Mouse (Mus musculus) forebrain, embryonic 15.5 days (tissue): ENCODE results near the gene Hmg20a. TPM values are rescaled to one million over a fixed set of nuclear protein-coding genes. Genes with fewer than 3 reads are reported as not detected.

Experiments
- ATAC-seq: fragments of 200-750 bp; cut with Nextera tagmentation; replicated peaks from 2 replicates; pipeline ENCODE4 v1.8.0; 2017; ENCODE audit warnings: mild to moderate bottlenecking, moderate TSS enrichment, moderate library complexity
- H3K27ac ChIP-seq: fragments of 300-500 bp; sonication (generic); replicated peaks from 2 replicates; pipeline ENCODE4 v1.5.1; 2015; ENCODE audit warnings: mild to moderate bottlenecking, inconsistent platforms
- H3K27me3 ChIP-seq: fragments of 300-500 bp; sonication (generic); 2 replicates; pipeline ENCODE4 v1.6.1; 2015; ENCODE audit warnings: inconsistent platforms
- H3K36me3 ChIP-seq: fragments of 300-500 bp; sonication (generic); 2 replicates; pipeline ENCODE4 v1.6.1; 2015; ENCODE audit warnings: mild to moderate bottlenecking, inconsistent platforms
- H3K4me1 ChIP-seq: fragments of 300-500 bp; sonication (generic); 2 replicates; pipeline ENCODE4 v1.6.1; 2015; ENCODE audit warnings: inconsistent platforms
- H3K4me2 ChIP-seq: fragments of 300-500 bp; sonication (generic); replicated peaks from 2 replicates; pipeline ENCODE4 v1.6.1; 2015; ENCODE audit warnings: mild to moderate bottlenecking, inconsistent platforms
- H3K4me3 ChIP-seq: fragments of 300-500 bp; sonication (generic); 2 replicates; pipeline ENCODE4 v1.5.1; 2015; ENCODE audit warnings: mild to moderate bottlenecking, inconsistent platforms
- H3K9ac ChIP-seq: fragments of 300-500 bp; sonication (generic); replicated peaks from 2 replicates; pipeline ENCODE4 v1.6.1; 2015; ENCODE audit warnings: mild to moderate bottlenecking, inconsistent platforms
- H3K9me3 ChIP-seq: fragments of 300-500 bp; sonication (generic); 2 replicates; pipeline ENCODE4 v1.6.1; 2016; ENCODE audit warnings: inconsistent platforms
- WGBS: fragments of 180-500 bp; shearing (Covaris S2); methylation state at CpG from one replicate; pipeline ENCODE4 v1.1.7; 2015; ENCODE audit warnings: mixed read lengths; 5-methylcytosine and 5-hydroxymethylcytosine counted together
- polyA plus RNA-seq: library from polyadenylated mRNA; unstranded; fragments of >200 nt; fragmentation: Nextera tagmentation; extraction: Ambion mirVana; gene quantifications from 2 replicates; pipeline ENCODE4 v1.2.1, GENCODE M21; 2015

Hmg20a gene
- polyA plus RNA-seq, 1 experiment from 2014 or later, result 91.2 TPM

DNA sequence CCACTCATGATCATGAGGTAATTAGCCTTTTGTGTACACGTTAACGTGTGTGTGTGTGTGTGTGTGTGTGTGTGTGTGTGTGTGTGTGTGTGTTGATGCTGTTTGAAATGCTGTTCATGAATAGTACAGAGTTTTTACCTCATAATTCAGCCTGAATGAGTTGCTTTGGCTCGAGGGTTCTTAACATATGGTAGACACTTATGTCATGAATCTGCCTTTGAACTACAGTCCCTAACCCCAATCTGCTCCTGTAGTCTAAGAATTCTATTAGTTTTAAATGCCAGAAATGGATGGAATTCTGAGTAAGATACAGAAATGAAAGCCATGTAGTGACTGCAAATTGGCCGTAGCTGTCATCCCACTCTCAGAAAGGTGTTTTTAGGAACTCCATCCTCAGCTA, 64.2 kb downstream of the Hmg20a start:
- Histone ChIP-seq H3K27me3 (no peaks in the 10 kb centered on the region), H3K4me1 (peaks cover 8% of the 10 kb centered on the region; the same call in 1 of the 2 replicates), H3K4me3 (no peak overlapping the region), H3K36me3 (peaks cover 23% of the 10 kb centered on the region), H3K27ac (peak overlapping the region; percentile 73), H3K9ac (no peak overlapping the region), H3K4me2 (no peak overlapping the region), H3K9me3 (no peaks in the 10 kb centered on the region)
- WGBS, result 68% methylated on average over 4 of the region's 4 CpGs
- no peak for ATAC-seq

DNA sequence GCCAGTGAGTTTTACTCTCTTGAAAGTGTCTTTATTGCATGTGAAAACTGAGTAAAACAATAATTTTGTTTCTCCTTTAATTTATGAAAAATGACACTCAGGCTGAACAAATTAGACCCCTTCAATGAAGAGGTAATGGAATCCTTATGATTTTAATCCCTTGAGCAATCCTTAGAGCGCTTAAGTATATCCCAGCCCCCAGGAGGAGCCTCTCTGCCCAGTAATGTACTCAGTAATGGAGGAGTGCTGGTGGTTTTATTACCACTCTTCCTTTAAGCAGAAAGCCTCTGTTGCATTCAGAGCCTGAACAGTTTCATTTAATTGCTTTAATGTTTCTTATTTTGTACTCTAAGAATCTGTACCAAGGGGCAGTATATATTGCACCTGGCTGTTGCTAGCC, 67.0 kb downstream of the Hmg20a start:
- Histone ChIP-seq H3K4me3 (no peak overlapping the region), H3K27ac (peak overlapping the region; percentile 37; the same call in 1 of the 2 replicates), H3K9ac (no peak overlapping the region), H3K36me3 (peaks cover 39% of the 10 kb centered on the region), H3K9me3 (no peaks in the 10 kb centered on the region), H3K27me3 (no peaks in the 10 kb centered on the region), H3K4me2 (no peak overlapping the region), H3K4me1 (peaks cover 8% of the 10 kb centered on the region; the same call in 1 of the 2 replicates)
- whole genome bisulfite sequencing, result 83% methylated on average over 1 of the region's 1 CpGs
- no peak for ATAC-seq

DNA sequence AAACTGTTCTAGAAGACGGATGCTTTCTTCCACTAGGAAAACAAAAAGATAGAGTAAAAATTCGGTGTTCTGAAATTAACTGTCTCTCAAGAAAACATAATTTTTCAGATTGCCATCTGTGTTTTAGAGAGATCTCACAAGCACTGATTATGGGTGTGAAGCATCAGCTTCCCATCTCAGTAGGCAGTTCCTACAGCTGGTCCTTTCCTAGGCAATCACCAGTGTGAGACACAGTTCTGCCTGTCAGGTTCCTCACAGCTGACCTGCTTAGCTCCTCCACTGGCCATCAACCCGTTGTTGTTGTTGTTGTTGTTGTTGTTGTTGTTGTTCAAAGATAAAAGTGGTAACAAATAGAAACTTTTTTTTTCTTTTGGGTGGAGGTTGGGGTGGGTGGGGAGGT, 67.7 kb downstream of the Hmg20a start:
- H3K9ac ChIP-seq, result no peak overlapping the region
- H3K36me3 ChIP-seq, result peaks cover 41% of the 10 kb centered on the region
- H3K27me3 ChIP-seq, result no peaks in the 10 kb centered on the region
- H3K4me3 ChIP-seq, result no peak overlapping the region
- peaks cover 8% of the 10 kb centered on the region; the same call in 1 of the 2 replicates for H3K4me1 ChIP-seq
- whole genome bisulfite sequencing, result 75% methylated on average over 3 of the region's 3 CpGs
- ATAC-seq, result no peak
- H3K4me2 ChIP-seq, result no peak overlapping the region
- H3K9me3 ChIP-seq, result no peaks in the 10 kb centered on the region
- peak overlapping the region; percentile 37; the same call in 1 of the 2 replicates for H3K27ac ChIP-seq

DNA sequence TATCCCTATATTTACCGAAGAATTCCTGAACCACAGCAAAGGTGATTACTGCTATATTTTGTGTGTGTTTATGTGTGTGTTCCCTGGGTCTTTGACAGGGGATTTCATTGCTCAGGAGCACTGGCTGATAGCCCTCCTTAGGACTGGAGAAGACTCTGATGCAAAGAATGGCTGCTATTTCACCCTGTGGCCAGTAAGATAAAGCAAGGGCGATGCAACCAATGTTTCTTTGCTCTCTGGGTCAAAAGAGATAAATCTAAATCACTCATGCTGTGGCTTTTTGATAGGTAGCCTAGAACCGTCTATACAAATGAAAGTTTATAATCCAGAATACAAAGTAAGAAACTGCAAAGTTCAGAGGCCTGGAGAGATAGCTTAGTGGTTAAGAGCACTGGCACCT, 69.2 kb downstream of the Hmg20a start:
- H3K27me3 ChIP-seq, result no peaks in the 10 kb centered on the region
- no peak overlapping the region for H3K27ac ChIP-seq
- peaks cover 8% of the 10 kb centered on the region; the same call in 1 of the 2 replicates for H3K4me1 ChIP-seq
- 96% methylated on average over 3 of the region's 3 CpGs for WGBS
- peaks cover 43% of the 10 kb centered on the region for H3K36me3 ChIP-seq
- H3K9ac ChIP-seq, result no peak overlapping the region
- H3K4me2 ChIP-seq, result no peak overlapping the region
- ATAC-seq, result no peak
- H3K4me3 ChIP-seq, result no peak overlapping the region
- H3K9me3 ChIP-seq, result no peaks in the 10 kb centered on the region

DNA sequence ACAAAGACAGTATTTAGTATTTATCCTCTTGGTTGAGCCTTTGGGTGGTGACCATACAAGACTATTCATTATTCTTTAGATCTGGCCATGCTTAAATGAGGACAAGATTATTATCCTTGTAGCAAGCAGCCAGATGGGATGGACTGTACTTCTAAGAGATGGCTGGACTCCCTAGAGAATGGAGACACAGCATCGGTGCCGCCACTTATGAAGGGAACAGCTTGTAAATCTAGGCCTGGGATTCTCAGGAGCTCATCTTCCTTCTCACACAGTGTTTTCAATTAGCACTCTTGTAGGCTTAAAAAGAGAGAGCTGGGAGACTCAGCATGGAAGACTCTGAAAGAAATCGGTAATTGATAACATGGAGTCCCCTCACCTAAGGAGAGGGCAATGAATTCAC, 74.0 kb downstream of the Hmg20a start:
- WGBS, result 71% methylated on average over 3 of the region's 3 CpGs
- Histone ChIP-seq H3K9me3 (no peaks in the 10 kb centered on the region), H3K9ac (no peak overlapping the region), H3K4me2 (no peak overlapping the region), H3K4me3 (no peak overlapping the region), H3K27ac (0 out of 2 replicates have a peak overlapping the region, but pooled peaks have one; percentile 2), H3K27me3 (no peaks in the 10 kb centered on the region), H3K4me1 (peaks cover 23% of the 10 kb centered on the region), H3K36me3 (peaks cover 53% of the 10 kb centered on the region)
- ATAC-seq, result no peak

DNA sequence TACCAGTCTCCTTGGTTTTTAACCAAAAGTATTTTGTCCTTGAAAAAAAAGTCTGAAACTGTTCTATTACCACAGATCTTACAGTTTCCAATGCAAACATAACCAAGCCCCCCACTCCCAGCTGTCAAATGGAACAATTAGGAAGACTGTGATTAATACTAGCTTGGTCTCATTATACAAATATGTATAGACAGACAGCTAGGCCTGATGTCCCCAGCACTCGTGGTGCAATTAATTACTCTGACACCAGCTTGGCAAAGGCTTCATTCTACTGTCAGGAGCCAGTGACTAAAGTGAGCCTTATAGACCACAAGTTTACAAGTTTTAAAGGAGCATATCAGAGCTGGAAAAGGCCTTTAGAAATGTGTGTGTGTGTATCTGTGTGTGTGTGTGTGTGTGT, 74.5 kb downstream of the Hmg20a start:
- no peak for ATAC-seq
- 24% methylated on average over 1 of the region's 1 CpGs for WGBS
- Histone ChIP-seq H3K27me3 (no peaks in the 10 kb centered on the region), H3K9me3 (no peaks in the 10 kb centered on the region), H3K4me3 (no peak overlapping the region), H3K4me1 (peaks cover 28% of the 10 kb centered on the region), H3K9ac (no peak overlapping the region), H3K4me2 (no peak overlapping the region), H3K36me3 (peaks cover 48% of the 10 kb centered on the region), H3K27ac (0 out of 2 replicates have a peak overlapping the region, but pooled peaks have one; percentile 2)

DNA sequence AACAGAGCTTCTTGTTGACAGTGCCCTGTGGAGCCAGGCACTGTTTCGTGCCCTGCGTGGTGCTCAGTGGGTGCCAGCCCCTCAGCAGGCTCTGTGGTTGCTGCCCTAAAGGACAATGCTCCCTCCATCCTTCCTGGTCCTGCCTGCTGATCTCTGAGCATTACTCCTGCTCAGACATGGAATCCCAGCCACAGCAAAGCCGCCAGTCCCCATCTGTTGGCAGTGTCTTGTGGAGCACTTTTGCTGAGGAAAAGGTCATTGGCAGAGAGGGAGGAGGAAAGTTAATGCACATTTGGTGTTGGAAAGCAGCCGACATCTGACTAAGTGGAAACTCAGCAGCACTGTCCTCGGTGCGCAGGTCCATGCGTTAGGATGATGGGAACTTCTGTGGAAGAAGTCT, 76.7 kb downstream of the Hmg20a start:
- Histone ChIP-seq H3K4me2 (no peak overlapping the region), H3K4me3 (no peak overlapping the region), H3K27ac (0 out of 2 replicates have a peak overlapping the region, but pooled peaks have one; percentile 64), H3K27me3 (no peaks in the 10 kb centered on the region), H3K36me3 (peaks cover 36% of the 10 kb centered on the region), H3K4me1 (peaks cover 31% of the 10 kb centered on the region), H3K9me3 (no peaks in the 10 kb centered on the region), H3K9ac (no peak overlapping the region)
- no peak for ATAC-seq
- WGBS, result 45% methylated on average over 7 of the region's 7 CpGs

DNA sequence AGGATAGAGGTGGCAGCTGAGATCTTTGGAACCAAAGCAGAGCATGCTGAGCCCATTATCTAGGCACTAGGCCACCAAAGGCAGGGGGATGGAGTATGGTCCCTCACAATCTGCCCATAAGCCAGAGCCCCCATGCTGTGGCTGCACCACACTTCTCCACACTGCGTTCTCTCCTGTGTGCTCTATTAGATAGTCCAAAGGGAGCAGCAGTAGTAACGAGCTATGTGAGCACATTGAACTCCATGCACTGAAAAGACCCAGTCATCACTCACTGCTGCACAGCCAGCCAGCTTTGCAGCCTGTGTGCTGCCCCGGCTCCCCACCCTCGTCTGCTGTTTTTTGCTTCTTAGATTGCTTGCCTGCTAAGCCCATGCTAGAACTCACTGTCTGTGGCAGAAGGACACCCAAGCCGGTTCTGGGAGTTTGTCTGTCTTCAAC, 77.4 kb downstream of the Hmg20a start:
- H3K4me3 ChIP-seq, result no peak overlapping the region
- peak overlapping the region; percentile 64 for H3K27ac ChIP-seq
- peaks cover 29% of the 10 kb centered on the region for H3K36me3 ChIP-seq
- no peak overlapping the region for H3K4me2 ChIP-seq
- H3K27me3 ChIP-seq, result no peaks in the 10 kb centered on the region
- peaks cover 31% of the 10 kb centered on the region for H3K4me1 ChIP-seq
- no peaks in the 10 kb centered on the region for H3K9me3 ChIP-seq
- no peak for ATAC-seq
- H3K9ac ChIP-seq, result no peak overlapping the region
- 29% methylated on average over 5 of the region's 5 CpGs for WGBS

DNA sequence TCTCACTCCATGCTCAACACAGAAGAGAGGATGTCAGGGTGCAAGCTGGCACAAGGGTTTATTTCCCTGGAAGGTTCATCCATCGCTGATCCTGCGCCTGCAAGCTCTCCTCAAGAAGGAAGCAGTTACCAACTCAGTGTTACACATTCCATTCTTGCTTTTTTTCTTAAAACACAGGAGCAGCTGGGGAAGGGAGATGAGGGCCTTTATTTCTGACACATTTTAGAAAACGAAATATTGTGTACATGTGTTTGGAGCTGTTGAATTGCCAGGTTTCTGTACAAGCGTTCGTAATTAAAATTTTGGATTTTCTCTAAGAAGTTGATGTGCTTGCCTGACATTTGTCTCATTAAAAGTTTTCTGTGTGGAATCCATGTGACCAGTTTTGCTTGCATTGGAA, 78.2 kb downstream of the Hmg20a start:
- H3K4me1 ChIP-seq, result peaks cover 31% of the 10 kb centered on the region
- H3K27me3 ChIP-seq, result no peaks in the 10 kb centered on the region
- WGBS, result 80% methylated on average over 5 of the region's 5 CpGs
- H3K27ac ChIP-seq, result peak overlapping the region; percentile 64
- H3K36me3 ChIP-seq, result peaks cover 23% of the 10 kb centered on the region
- no peak overlapping the region for H3K4me3 ChIP-seq
- no peak overlapping the region for H3K4me2 ChIP-seq
- 0 out of 2 replicates have a peak, but pooled peaks have one; percentile 19 for ATAC-seq
- H3K9ac ChIP-seq, result no peak overlapping the region
- H3K9me3 ChIP-seq, result no peaks in the 10 kb centered on the region

DNA sequence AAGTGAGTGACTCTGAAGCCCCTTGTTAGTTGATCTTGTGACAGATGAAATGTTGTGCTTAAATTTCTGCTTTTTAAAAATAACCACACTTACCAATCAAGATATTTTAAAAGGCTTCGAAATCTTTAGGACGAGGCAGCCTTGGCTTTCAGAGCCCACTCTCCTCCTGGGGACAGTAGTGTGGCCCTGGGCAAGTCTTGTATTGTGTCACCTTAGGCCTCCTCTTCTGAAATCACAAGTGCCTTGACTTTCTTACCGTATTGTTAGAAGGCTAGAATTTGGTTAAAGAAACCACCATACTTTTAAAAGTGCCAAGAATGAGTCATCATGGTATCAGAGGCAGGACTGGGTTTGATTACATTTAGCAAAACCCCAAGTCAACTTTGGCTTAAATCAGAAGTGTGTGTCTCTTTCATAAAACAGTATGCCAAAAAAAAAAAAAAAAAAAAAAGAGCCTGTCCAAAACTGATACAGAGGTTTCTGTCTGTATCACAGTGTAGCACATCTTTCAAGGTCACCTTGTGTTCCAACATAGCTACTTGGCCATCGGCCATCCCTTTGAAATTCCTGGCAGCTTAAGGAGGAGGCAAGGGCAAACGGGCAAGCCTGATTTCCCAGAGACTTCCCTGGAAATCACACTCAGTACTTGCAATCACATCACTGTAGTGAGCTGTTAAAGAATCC, 78.9 kb downstream of the Hmg20a start:
- H3K27ac ChIP-seq, result peak overlapping the region; percentile 64
- WGBS, result 73% methylated on average over 5 of the region's 5 CpGs
- H3K27me3 ChIP-seq, result no peaks in the 10 kb centered on the region
- H3K36me3 ChIP-seq, result peaks cover 17% of the 10 kb centered on the region
- no peak overlapping the region for H3K4me3 ChIP-seq
- peaks cover 37% of the 10 kb centered on the region for H3K4me1 ChIP-seq
- ATAC-seq, result no peak
- no peak overlapping the region for H3K9ac ChIP-seq
- H3K4me2 ChIP-seq, result no peak overlapping the region
- H3K9me3 ChIP-seq, result no peaks in the 10 kb centered on the region

DNA sequence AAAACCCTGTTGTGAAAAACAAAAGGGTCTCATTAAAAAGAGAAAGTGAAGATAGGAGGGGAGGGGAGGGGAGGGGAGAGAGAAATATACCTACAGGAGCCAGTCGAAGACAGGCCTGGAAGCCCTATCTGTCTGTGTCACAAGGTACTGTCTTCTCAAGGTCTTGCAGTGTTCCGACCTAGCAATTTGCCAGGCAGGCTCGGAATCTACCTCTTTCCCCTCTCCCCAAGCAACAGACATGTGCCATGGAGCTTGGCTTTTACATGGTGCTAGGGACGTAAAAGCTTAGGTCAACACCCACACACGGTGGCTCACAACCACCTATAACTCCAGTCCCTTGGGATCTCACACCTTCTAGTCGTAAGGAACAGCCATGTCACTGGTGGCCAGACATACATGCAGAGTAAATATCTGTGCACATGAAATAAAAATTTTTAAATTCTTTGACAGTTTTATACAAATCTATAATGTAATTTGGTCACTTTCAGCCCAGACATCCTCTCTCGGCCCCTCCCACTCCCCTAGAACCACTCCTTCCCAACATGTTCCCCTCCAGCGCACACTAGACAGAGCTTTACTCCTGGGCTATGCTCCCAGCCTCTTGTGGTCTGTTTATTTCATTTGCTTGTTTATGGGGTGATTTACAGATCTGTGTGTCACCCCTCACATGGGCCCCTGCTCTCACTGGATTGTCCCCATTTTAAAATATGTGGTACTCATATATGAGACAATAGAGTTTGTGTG, 81.1 kb downstream of the Hmg20a start:
- no peak for ATAC-seq
- H3K4me1 ChIP-seq, result peaks cover 41% of the 10 kb centered on the region

DNA sequence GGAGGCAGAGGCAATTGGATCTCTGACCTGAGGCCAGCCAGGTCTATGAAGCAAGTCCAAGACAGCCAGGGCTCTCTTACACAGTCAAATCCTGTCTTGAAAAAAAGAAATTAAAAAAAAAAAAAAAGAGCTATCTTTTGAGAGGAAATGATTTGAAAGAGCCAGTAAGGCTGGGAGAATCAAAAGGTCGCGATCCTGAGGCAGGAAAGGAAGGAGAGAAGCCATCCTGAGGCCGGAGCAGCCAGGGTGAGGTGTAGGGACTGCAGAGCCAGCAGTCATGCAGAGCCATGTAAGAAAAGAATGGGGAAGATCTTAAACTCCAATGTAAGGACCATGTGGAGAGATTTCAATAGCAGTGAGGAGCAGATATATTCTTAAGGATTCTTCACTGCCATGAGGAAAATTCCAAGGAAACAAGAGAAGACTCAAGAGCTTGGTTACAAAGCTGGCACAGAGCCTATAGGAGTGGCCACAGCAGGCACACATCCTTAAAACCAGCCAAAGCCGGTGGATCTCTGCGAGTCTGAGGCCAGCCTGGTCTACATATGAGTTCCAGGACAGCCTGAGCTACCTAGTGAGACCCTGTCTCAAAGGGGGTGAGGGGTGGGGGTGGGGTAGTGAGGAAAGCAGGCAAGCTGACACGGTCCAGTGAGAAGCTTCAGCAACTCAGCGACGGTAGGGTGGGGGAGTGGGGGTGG, 82.6 kb downstream of the Hmg20a start:
- 72% methylated on average over 8 of the region's 8 CpGs for WGBS
- no peak overlapping the region for H3K27ac ChIP-seq
- no peaks in the 10 kb centered on the region for H3K36me3 ChIP-seq
- ATAC-seq, result no peak
- H3K27me3 ChIP-seq, result no peaks in the 10 kb centered on the region
- H3K4me1 ChIP-seq, result peaks cover 37% of the 10 kb centered on the region
- H3K4me2 ChIP-seq, result no peak overlapping the region
- H3K9ac ChIP-seq, result no peak overlapping the region
- no peaks in the 10 kb centered on the region for H3K9me3 ChIP-seq
- no peak overlapping the region for H3K4me3 ChIP-seq

More for the DNA sequence above, 81.1 kb downstream of the Hmg20a start:
- H3K27ac ChIP-seq, result no peak overlapping the region
- H3K9me3 ChIP-seq, result no peaks in the 10 kb centered on the region
- no peak overlapping the region for H3K4me2 ChIP-seq
- no peak overlapping the region for H3K9ac ChIP-seq
- 85% methylated on average over 8 of the region's 8 CpGs for WGBS
- H3K36me3 ChIP-seq, result peaks cover 7% of the 10 kb centered on the region
- H3K4me3 ChIP-seq, result no peak overlapping the region
- no peaks in the 10 kb centered on the region for H3K27me3 ChIP-seq
